ENCODE assay signal across 14 mouse cellular contexts in genomic region chr19:41812525-41812924, GRCm38 (mm10). TPM values are rescaled to one million over a fixed set of nuclear protein-coding genes. Genes with fewer than 3 reads are reported as not detected.
DNase-seq lines count a peak whose midpoint lies in the region.
"Had no signal": no experiment of that assay in that cellular context is flagged by ENCODE, and none has a peak within 500 bp of the region (broad histone marks: within the 10 kb centered on the region; RNA-seq: fewer than 3 reads in every experiment).

No protein-coding gene starts in this region.

- DNase-seq in adrenal gland, adult 2 months: peak; percentile 46
- no peak for DNase-seq in adrenal gland, postnatal 4 days (ENCODE audit: low spot score in 2 of 2)
- peak; percentile 28 for DNase-seq in gastrocnemius, postnatal 25 days
- DNase-seq in gastrocnemius, postnatal 14 days: no peak
- peak; percentile 27 to 40 for DNase-seq in heart, adult 9 months (ENCODE audit: low spot score in 2 of 2)
- DNase-seq in heart, adult 8-10 months (ENCODE audit: low spot score): no peak
- DNase-seq in adipocyte (ENCODE audit: low spot score): peak; percentile 89
- no peak for DNase-seq in spleen, adult 12 weeks (ENCODE audit: low spot score)
- DNase-seq: B cell, adult 2 months; cerebellum, adult 11 months; cerebellum, adult 8-10 months; cerebellum, postnatal 14 days; embryo, embryonic 11 days; kidney, adult 2 months had no signal

- intact Hi-C loops in gastrocnemius, postnatal 14 days (cut with DNase I; ENCODE audit: low total_unique reads): no loop called here

RNA-seq across cellular contexts. Expression of gene Arhgap19, which starts 10.7 kb away (rescaled TPM):
- total RNA-seq in adrenal gland, adult 2 months (2021): 1 to 10 TPM; 3.5 to 5.2 TPM
- 0.83 TPM in 2 replicates for polyA plus RNA-seq in adrenal gland, adult 2 months (2012; rRNA removed)
- total RNA-seq in adrenal gland, postnatal 4 days (2021): 10 to 100 TPM; 11.6 to 12.2 TPM
- 1 to 10 TPM; 6.1 to 8.1 TPM for total RNA-seq in gastrocnemius, postnatal 25 days (2021)
- total RNA-seq in gastrocnemius, postnatal 14 days (2021): 1 to 10 TPM; 6.8 to 9.9 TPM
- total RNA-seq in heart, adult 8-10 months (2022): 1 to 10 TPM; 1.6 to 2.6 (median 2.0) TPM

RNA-seq across cellular contexts. Expression of gene Frat1, which starts 17.2 kb away (rescaled TPM):
- total RNA-seq in adrenal gland, adult 2 months (2021): 10 to 100 TPM in 1 of 2 experiments, 1 to 10 TPM in 1; 3.8 to 10.8 TPM
- 9.7 and 14.7 TPM in 2 replicates for polyA plus RNA-seq in adrenal gland, adult 2 months (2012; rRNA removed)
- total RNA-seq in adrenal gland, postnatal 4 days (2021): 10 to 100 TPM; 11.9 to 12.2 TPM
- 1 to 10 TPM; 5.9 to 7.3 TPM for total RNA-seq in gastrocnemius, postnatal 25 days (2021)
- total RNA-seq in gastrocnemius, postnatal 14 days (2021): 1 to 10 TPM; 4.9 to 7.2 TPM
- total RNA-seq in heart, adult 8-10 months (2022): 1 to 10 TPM; 1.9 to 4.5 (median 3.4) TPM

RNA-seq across cellular contexts. Expression of gene Frat2, which starts 35.4 kb away (rescaled TPM):
- total RNA-seq in adrenal gland, adult 2 months (2021): 1 to 10 TPM; 1.2 to 2.6 TPM
- polyA plus RNA-seq in adrenal gland, adult 2 months (2012; rRNA removed): 5.5 and 6.7 TPM in 2 replicates
- total RNA-seq in adrenal gland, postnatal 4 days (2021): 1 to 10 TPM; 7.5 to 9.3 TPM
- total RNA-seq in gastrocnemius, postnatal 25 days (2021): 10 to 100 TPM; 19.7 to 22.4 TPM
- total RNA-seq in gastrocnemius, postnatal 14 days (2021): 10 to 100 TPM; 19.9 to 28.3 TPM
- total RNA-seq in heart, adult 8-10 months (2022): 1 to 10 TPM; 2.2 to 4.6 (median 2.5) TPM

Comparison
In these comparisons a context has a peak if more than half of its experiments do, and no peak if none do; other contexts are left out.
1. DNase-seq: peak in adrenal gland, adult 2 months (single experiment), gastrocnemius, postnatal 25 days (single experiment), heart, adult 9 months (2 of 2) and adipocyte (single experiment); none in adrenal gland, postnatal 4 days (0 of 2), gastrocnemius, postnatal 14 days (single experiment), heart, adult 8-10 months (single experiment) and spleen, adult 12 weeks (single experiment).